Mouse (Mus musculus): ENCODE results near the gene Hist3h2ba.

Hist3h2ba gene

GRCm38 (mm10) chr11:58948542-58949479, at the start of gene Hist3h2ba:
Gene Hist3h2ba, plus strand, starts transcription at chr11:58948920.
- no peak for DNase-seq (ENCODE audit: low read depth)

- no peak for DNase-seq (ENCODE audit: low read depth)
These were observed 47.6 kb upstream of the Hist3h2ba start for GRCm38 (mm10) chr11:58901080-58901479.

- DNase-seq (ENCODE audit: low read depth): peak; percentile 96
These were observed 45.0 kb upstream of the Hist3h2ba start, which contains the start of gene Zfp39 for GRCm38 (mm10) chr11:58903511-58904409. Gene Zfp39, minus strand, starts transcription at chr11:58904225.

GRCm38 (mm10) chr11:58904410-58904718, 44.4 kb upstream of the Hist3h2ba start:
- no peak for DNase-seq (ENCODE audit: low read depth)

GRCm38 (mm10) chr11:58904838-58905237, 43.9 kb upstream of the Hist3h2ba start:
- DNase-seq (ENCODE audit: low read depth): peak; percentile 70

- DNase-seq (ENCODE audit: low read depth): no peak
These were observed 34.9 kb upstream of the Hist3h2ba start for GRCm38 (mm10) chr11:58913776-58914175.

- peak; percentile 59 for DNase-seq (ENCODE audit: low read depth)
These were observed 34.2 kb upstream of the Hist3h2ba start for GRCm38 (mm10) chr11:58914461-58915028.

GRCm38 (mm10) chr11:58916879-58917744, 31.6 kb upstream of the Hist3h2ba start:
- DNase-seq (ENCODE audit: low read depth): peak; percentile 56

GRCm38 (mm10) chr11:58917745-58918366, 30.9 kb upstream of the Hist3h2ba start, which contains the start of gene Btnl10:
Gene Btnl10, plus strand, starts transcription at chr11:58917908.
- no peak for DNase-seq (ENCODE audit: low read depth)

- no peak for DNase-seq (ENCODE audit: low read depth)
These were observed 30.0 kb upstream of the Hist3h2ba start for GRCm38 (mm10) chr11:58918759-58919158.

GRCm38 (mm10) chr11:58922420-58922819, 26.3 kb upstream of the Hist3h2ba start:
- no peak for DNase-seq (ENCODE audit: low read depth)

GRCm38 (mm10) chr11:58926651-58927050, 22.1 kb upstream of the Hist3h2ba start:
- DNase-seq (ENCODE audit: low read depth): no peak

GRCm38 (mm10) chr11:58927053-58927452, 21.7 kb upstream of the Hist3h2ba start:
- DNase-seq (ENCODE audit: low read depth): no peak

GRCm38 (mm10) chr11:58927790-58928651, 20.7 kb upstream of the Hist3h2ba start:
- DNase-seq (ENCODE audit: low read depth): peak; percentile 77

GRCm38 (mm10) chr11:58929055-58929454, 19.7 kb upstream of the Hist3h2ba start:
- DNase-seq (ENCODE audit: low read depth): no peak

GRCm38 (mm10) chr11:58929641-58930040, 19.1 kb upstream of the Hist3h2ba start:
- DNase-seq (ENCODE audit: low read depth): no peak

GRCm38 (mm10) chr11:58930254-58930653, 18.5 kb upstream of the Hist3h2ba start:
- no peak for DNase-seq (ENCODE audit: low read depth)

- peak; percentile 26 for DNase-seq (ENCODE audit: low read depth)
These were observed 17.1 kb upstream of the Hist3h2ba start for GRCm38 (mm10) chr11:58931576-58931975.

GRCm38 (mm10) chr11:58937909-58938308, 10.8 kb upstream of the Hist3h2ba start:
- peak; percentile 48 for DNase-seq (ENCODE audit: low read depth)
